Mouse (Mus musculus) G1E (cell line): Measurements from ENCODE around the gene Tmem91.

Experiments used
- CTCF ChIP-seq: IDR thresholded peaks from 2 replicates; pipeline ENCODE4 v1.5.1; 2012; ENCODE audit warnings: low read depth, low read length, inconsistent platforms, mixed read lengths
- GATA1 ChIP-seq: IDR thresholded peaks from 2 replicates; pipeline ENCODE4 v1.6.1; 2012; ENCODE audit warnings: borderline replicate concordance, low read length, inconsistent platforms, mixed read lengths
- GATA2 ChIP-seq: IDR thresholded peaks from 2 replicates; pipeline ENCODE4 v1.6.1; 2012; ENCODE audit warnings: low read depth, low read length, inconsistent platforms, borderline replicate concordance
- POLR2AphosphoS5 ChIP-seq: IDR thresholded peaks from 2 replicates; pipeline ENCODE4 v1.6.1; 2012; ENCODE audit warnings: low read depth, low read length, inconsistent platforms; ENCODE audit not compliant: insufficient replicate concordance

DNA sequence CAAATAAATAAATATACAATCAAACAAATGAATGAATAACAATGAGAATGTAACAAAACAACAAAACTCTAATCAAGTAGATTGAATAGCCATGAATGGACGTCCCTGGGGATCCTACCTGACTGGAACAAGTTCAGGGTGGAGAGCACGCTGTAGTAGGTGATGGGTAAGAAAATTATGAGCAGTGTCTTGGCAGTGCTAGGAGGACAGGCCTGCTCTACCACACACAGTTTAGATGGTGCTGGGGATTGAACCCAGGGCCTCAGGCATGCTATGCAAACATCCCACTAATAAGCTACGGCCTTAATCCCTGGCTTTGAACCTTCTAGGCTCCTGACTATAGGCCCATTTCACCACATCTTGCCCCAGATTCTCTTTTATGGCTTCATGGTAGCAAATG is 42.5 kb upstream of the Tmem91 start:
- TF ChIP-seq CTCF (no peak), GATA1 (no peak), GATA2 (no peak), POLR2AphosphoS5 (no peak; the same call in 1 of the 2 replicates)
